Mouse (Mus musculus): ENCODE data around the gene Mpp2. TPM values are rescaled to one million over a fixed set of nuclear protein-coding genes. Genes with fewer than 3 reads are reported as not detected.

The Mpp2 gene
- total RNA-seq, 2 experiments from 2014 or later = 128 to 158 TPM

DNA sequence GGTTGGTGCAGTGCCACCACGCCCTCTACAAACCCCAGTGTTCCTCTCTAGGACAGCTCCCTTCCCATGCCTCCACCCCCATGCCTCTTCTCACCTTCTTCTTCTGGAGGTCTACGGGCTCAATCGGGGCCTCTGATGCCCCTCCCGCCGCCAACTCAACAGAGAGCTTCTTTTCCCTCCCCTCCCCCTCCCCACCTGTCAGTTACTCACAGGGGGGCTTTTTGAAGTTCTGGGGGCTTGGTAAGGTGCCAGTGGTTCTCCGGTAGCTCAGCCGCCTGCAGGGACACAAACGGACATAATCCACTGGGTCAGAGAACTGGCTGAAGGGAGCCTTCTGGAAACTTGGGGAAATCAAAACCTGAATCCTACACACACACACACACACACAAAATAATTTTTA, 76.8 kb downstream of the Mpp2 start:
- DNase-seq (ENCODE audit: low spot score in 2 of 2) = no peak

DNA sequence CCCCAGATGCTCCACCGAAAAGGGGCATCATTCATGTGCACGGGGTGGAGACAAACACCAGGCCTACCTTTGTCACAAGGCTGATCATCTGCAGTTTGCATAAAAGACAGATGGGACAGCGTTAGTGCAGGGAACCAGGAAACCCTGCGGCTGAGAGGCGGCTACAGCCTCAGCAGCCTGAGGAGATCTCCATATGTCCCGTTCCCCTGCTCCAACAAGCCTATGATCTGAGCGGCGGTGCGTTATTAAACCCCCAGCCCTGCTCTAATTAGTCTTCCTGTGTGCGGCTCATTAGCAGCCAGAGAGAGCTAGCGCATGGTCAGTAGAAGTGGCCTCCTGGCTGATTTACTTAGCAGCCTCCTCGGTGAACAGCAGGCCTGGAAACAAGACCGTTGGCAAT, 78.2 kb downstream of the Mpp2 start:
- DNase-seq (ENCODE audit: low spot score in 2 of 2) = no peak

DNA sequence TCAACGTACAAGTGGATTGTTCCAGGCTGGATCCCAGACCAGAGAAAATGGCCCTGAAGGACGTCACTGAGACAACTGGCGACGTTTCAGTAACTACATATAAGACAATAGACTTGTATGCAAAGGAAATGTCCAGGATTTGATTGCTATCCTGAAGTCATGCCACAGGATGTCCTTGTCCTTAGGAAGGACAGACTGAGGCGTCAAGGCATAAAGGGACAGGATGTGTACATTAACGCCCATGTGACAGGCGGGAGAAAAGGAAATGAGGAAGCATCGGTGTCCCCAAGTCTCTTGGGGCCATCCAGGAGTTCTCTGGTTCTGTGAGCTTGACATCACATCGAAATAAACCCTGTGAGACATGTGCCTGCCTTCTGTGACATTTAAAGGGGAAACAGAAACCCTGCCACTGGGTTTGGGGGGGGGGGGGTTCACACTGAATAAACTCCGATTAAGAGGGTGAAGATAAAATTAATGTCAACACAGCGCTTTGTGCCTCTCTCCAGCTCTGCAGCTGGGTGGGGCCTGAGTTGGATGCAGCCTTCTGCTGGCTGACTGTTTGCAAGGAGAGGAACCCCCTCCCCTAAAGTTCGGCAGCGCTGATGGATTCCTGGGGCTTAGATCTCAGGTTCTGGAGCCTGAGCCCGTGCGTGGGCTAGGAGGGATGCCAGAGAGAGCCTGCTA, 79.2 kb downstream of the Mpp2 start:
- no peak for DNase-seq (ENCODE audit: low spot score in 2 of 2)

DNA sequence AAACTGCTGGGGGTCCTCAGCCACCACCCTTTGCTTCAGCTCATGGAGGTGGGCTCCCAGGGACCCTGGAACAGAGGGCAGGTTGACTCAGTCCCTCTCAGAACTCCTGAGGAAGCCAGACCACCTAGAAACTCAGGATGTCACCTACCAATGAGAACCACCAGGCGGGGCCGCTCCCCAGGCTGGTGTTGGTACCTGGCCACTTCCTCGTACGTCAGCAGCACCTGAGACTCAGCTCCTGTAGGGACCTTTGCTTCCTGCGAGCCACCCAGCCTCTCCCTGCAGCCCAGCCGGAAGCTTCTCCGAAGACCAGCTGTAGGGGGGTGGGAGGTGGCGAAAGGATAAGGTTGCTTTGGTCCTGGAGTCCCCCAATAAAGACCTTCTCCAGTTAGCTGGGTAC, 79.9 kb downstream of the Mpp2 start:
- DNase-seq (ENCODE audit: low spot score in 2 of 2) = no peak

Other genes with a start within 250 kb of the Mpp2 start
- under 1 TPM; 0.28 to 0.74 TPM for gene Meox1, start 194.1 kb downstream of the Mpp2 start, total RNA-seq (2021)
- gene Sost, start 121.5 kb downstream of the Mpp2 start, total RNA-seq (2021) = not detected
- not detected for gene Cfap97d1, start 104.2 kb downstream of the Mpp2 start, total RNA-seq (2021)
- 100 to 1,000 TPM; 195 to 205 TPM for gene Dusp3, start 101.5 kb downstream of the Mpp2 start, total RNA-seq (2021)
- 10 to 100 TPM; 77.6 to 89.6 TPM for gene Mpp3, start 60.1 kb downstream of the Mpp2 start, total RNA-seq (2021)
- gene Cd300lg, start 47.0 kb downstream of the Mpp2 start, total RNA-seq (2021) = under 1 TPM in 1 of 2 experiments, not detected in 1; 0.19 TPM
- not detected for gene Ppy, start 12.8 kb upstream of the Mpp2 start, total RNA-seq (2021)
- gene Pyy, start 19.3 kb upstream of the Mpp2 start, total RNA-seq (2021) = not detected
- not detected for gene Nags, start 57.0 kb upstream of the Mpp2 start, total RNA-seq (2021)
- gene Tmem101, start 67.9 kb upstream of the Mpp2 start, total RNA-seq (2021) = 10 to 100 TPM; 24.6 to 25.3 TPM
- 10 to 100 TPM; 55.0 to 64.2 TPM for gene Lsm12, start 96.8 kb upstream of the Mpp2 start, total RNA-seq (2021)
- 10 to 100 TPM; 67.9 to 68.2 TPM for gene G6pc3, start 101.1 kb upstream of the Mpp2 start, total RNA-seq (2021)
- gene Hdac5, start 141.7 kb upstream of the Mpp2 start, total RNA-seq (2021) = 100 to 1,000 TPM; 298 to 303 TPM
- 1 to 10 TPM; 1.0 to 2.3 TPM for gene BC030867, start 160.4 kb upstream of the Mpp2 start, total RNA-seq (2021)
- 1 to 10 TPM; 2.2 to 2.9 TPM for gene Asb16, start 180.2 kb upstream of the Mpp2 start, total RNA-seq (2021)
- gene Tmub2, start 196.4 kb upstream of the Mpp2 start, total RNA-seq (2021) = 10 to 100 TPM; 65.1 to 71.0 TPM
- 100 to 1,000 TPM; 224 to 230 TPM for gene Atxn7l3, start 208.1 kb upstream of the Mpp2 start, total RNA-seq (2021)
- gene Ubtf, start 231.2 kb upstream of the Mpp2 start, total RNA-seq (2021) = 100 to 1,000 TPM; 123 to 140 TPM